Comparison of ENCODE assay signal across 28 mouse cellular contexts in the genomic region with DNA sequence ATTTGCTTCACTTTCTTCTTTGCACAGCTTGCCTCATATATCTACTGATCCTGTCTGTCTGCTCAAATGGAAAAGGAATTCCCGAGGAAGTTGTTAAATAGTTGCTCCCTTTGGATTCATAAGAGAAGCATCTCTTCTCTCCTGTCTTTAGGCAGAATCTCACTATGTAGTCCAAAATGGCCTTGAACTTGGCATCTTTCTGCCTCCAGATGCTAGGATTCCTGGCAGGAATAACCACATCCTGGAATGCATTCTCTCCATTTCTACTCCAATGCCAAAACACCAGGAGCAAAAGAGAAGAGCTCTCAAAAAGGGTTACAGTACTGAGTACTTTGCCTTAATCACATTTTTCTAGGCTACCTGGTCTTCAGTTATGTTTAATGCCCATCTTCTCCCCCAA. TPM values are rescaled to one million over a fixed set of nuclear protein-coding genes. Genes with fewer than 3 reads are reported as not detected.
DNase-seq lines count a peak whose midpoint lies in the region; ATAC-seq and TF ChIP-seq lines count a peak whose summit lies in the region.
"Had no signal": no experiment of that assay in that cellular context is flagged by ENCODE, and none has a peak within 500 bp of the region (broad histone marks: within the 10 kb centered on the region; RNA-seq: fewer than 3 reads in every experiment).

No protein-coding gene starts in this region.

- DNase-seq in kidney, postnatal 0 days (ENCODE audit: low spot score): peak; percentile 10
- no peak for DNase-seq in kidney, postnatal 36 days
- DNase-seq in 3134 (ENCODE audit: extremely low read depth, insufficient read length, low spot score) (peak; percentile 48), 3T3-L1 (ENCODE audit: low read depth, low spot score) (peak; percentile 75)
- DNase-seq in brain, adult 2 months (ENCODE audit: low read depth, low spot score): peak; percentile 27
- DNase-seq in spleen, adult 12 weeks (ENCODE audit: low spot score): no peak
- DNase-seq: adrenal gland, adult 8-10 months; adrenal gland, postnatal 25 days; B cell, adult 2 months; cerebellum, adult 18-20 months; cerebellum, postnatal 10 days; cerebellum, postnatal 36 days; embryo, embryonic 11 days; gastrocnemius, postnatal 25 days; heart, adult 18-20 months had no signal

- WGBS in kidney, postnatal 0 days: 27% methylated on average over 1 of the region's 1 CpGs

- no peaks in the 10 kb centered on the region for H3K9me3 ChIP-seq in kidney, postnatal 0 days (replicated peaks; ENCODE audit: low read length)
- H3K9me3 ChIP-seq: forebrain, embryonic 15.5 days; G1E; hindbrain, embryonic 15.5 days had no signal

- no peak overlapping the region for H3K27ac ChIP-seq in kidney, postnatal 0 days
- H3K27ac ChIP-seq: embryonic facial prominence, embryonic 10.5 days; embryonic facial prominence, embryonic 13.5 days; forebrain, embryonic 12.5 days; forebrain, embryonic 15.5 days; heart, embryonic 13.5 days; hindbrain, embryonic 12.5 days; hindbrain, embryonic 15.5 days had no signal

- TF ChIP-seq CTCF in kidney, postnatal 0 days (IDR thresholded peaks at IDR 0.05; ENCODE audit: low read depth): no peak

- H3K36me3 ChIP-seq in kidney, postnatal 0 days (ENCODE audit: insufficient read depth, low read length): no peaks in the 10 kb centered on the region
- H3K36me3 ChIP-seq: forebrain, embryonic 12.5 days; forebrain, embryonic 15.5 days; hindbrain, embryonic 12.5 days had no signal

- H3K9ac ChIP-seq in kidney, postnatal 0 days (ENCODE audit: low read depth, low read length): no peak overlapping the region
- H3K9ac ChIP-seq: embryonic facial prominence, embryonic 13.5 days; forebrain, embryonic 12.5 days; forebrain, embryonic 15.5 days; heart, embryonic 13.5 days; hindbrain, embryonic 12.5 days; hindbrain, embryonic 15.5 days had no signal

- no peaks in the 10 kb centered on the region for H3K4me1 ChIP-seq in kidney, postnatal 0 days (replicated peaks; ENCODE audit: insufficient read depth, low read length)
- H3K4me1 ChIP-seq: embryonic facial prominence, embryonic 10.5 days; embryonic facial prominence, embryonic 13.5 days; forebrain, embryonic 12.5 days; forebrain, embryonic 15.5 days; hindbrain, embryonic 12.5 days had no signal

- H3K27me3 ChIP-seq in kidney, postnatal 0 days (ENCODE audit: insufficient read depth, low read length): no peaks in the 10 kb centered on the region
- H3K27me3 ChIP-seq: CH12.LX; embryonic facial prominence, embryonic 13.5 days; forebrain, embryonic 12.5 days; forebrain, embryonic 15.5 days; heart, embryonic 13.5 days; hindbrain, embryonic 12.5 days; hindbrain, embryonic 15.5 days had no signal

- no peak overlapping the region for H3K4me3 ChIP-seq in kidney, postnatal 0 days (replicated peaks; ENCODE audit: low read depth, low read length)
- H3K4me3 ChIP-seq: embryonic facial prominence, embryonic 10.5 days; embryonic facial prominence, embryonic 13.5 days; erythroblast, embryonic 14.5 days; forebrain, embryonic 12.5 days; forebrain, embryonic 15.5 days; heart, embryonic 13.5 days; hindbrain, embryonic 12.5 days; hindbrain, embryonic 15.5 days had no signal

- no peak overlapping the region for H3K4me2 ChIP-seq in kidney, postnatal 0 days (ENCODE audit: low read length)
- H3K4me2 ChIP-seq: embryonic facial prominence, embryonic 13.5 days; forebrain, embryonic 12.5 days; forebrain, embryonic 15.5 days; heart, embryonic 13.5 days; hindbrain, embryonic 12.5 days; hindbrain, embryonic 15.5 days had no signal

- no peak for ATAC-seq in kidney, postnatal 0 days (replicated peaks; ENCODE audit: low FRiP score, low read depth)
- ATAC-seq in frontal cortex, adult (ENCODE audit: low TSS enrichment): no peak
- ATAC-seq: activated CD4-positive, CD25-positive, alpha-beta regulatory T cell, adult 4 months; forebrain, embryonic 15.5 days; intestine, postnatal 0 days had no signal

RNA-seq across cellular contexts. Expression of gene Nck1, which starts 14.6 kb away (rescaled TPM):
- polyA plus RNA-seq in kidney, postnatal 0 days (2015; fragmentation: Nextera tagmentation; extraction: Ambion mirVana): 70.3 and 75.8 TPM in 2 replicates

RNA-seq across cellular contexts. Expression of gene Slc35g2, which starts 39.6 kb away (rescaled TPM):
- polyA plus RNA-seq in kidney, postnatal 0 days (2015; fragmentation: Nextera tagmentation; extraction: Ambion mirVana): 5.9 and 6.9 TPM in 2 replicates
- polyA plus RNA-seq: erythroblast, embryonic 14.5 days; G1E had no signal

RNA-seq across cellular contexts. Expression of gene Il20rb, which starts 44.7 kb away (rescaled TPM):
- polyA plus RNA-seq in kidney, postnatal 0 days (2015; fragmentation: Nextera tagmentation; extraction: Ambion mirVana): 1.4 and 1.7 TPM in 2 replicates

Comparison
In these comparisons a context has a peak if more than half of its experiments do, and no peak if none do; other contexts are left out.
1. DNase-seq: peak in kidney, postnatal 0 days (single experiment), 3134 (single experiment), 3T3-L1 (single experiment) and brain, adult 2 months (single experiment); none in kidney, postnatal 36 days (0 of 2) and spleen, adult 12 weeks (single experiment).